Mouse (Mus musculus) urinary bladder, adult 18-20 months (tissue): ENCODE measurements around the gene Ppip5k1.

ENCODE experiments used
- DNase-seq, 2 experiments: peaks; one replicate each; pipeline ENCODE4 v3.0.0; 2022; ENCODE audit warnings: low spot score in 2 of 2, mixed read lengths in 2 of 2

Gene Ppip5k1

GRCm38 (mm10) chr2:121299471-121299870 lies 55.7 kb downstream of the Ppip5k1 start:
- no peak for DNase-seq

- DNase-seq = no peak
These were observed 57.1 kb downstream of the Ppip5k1 start for GRCm38 (mm10) chr2:121298131-121298530.

- DNase-seq = no peak
These were observed 57.5 kb downstream of the Ppip5k1 start for GRCm38 (mm10) chr2:121297701-121298100.

GRCm38 (mm10) chr2:121296754-121297231 lies 58.4 kb downstream of the Ppip5k1 start:
- DNase-seq = no peak

DNA sequence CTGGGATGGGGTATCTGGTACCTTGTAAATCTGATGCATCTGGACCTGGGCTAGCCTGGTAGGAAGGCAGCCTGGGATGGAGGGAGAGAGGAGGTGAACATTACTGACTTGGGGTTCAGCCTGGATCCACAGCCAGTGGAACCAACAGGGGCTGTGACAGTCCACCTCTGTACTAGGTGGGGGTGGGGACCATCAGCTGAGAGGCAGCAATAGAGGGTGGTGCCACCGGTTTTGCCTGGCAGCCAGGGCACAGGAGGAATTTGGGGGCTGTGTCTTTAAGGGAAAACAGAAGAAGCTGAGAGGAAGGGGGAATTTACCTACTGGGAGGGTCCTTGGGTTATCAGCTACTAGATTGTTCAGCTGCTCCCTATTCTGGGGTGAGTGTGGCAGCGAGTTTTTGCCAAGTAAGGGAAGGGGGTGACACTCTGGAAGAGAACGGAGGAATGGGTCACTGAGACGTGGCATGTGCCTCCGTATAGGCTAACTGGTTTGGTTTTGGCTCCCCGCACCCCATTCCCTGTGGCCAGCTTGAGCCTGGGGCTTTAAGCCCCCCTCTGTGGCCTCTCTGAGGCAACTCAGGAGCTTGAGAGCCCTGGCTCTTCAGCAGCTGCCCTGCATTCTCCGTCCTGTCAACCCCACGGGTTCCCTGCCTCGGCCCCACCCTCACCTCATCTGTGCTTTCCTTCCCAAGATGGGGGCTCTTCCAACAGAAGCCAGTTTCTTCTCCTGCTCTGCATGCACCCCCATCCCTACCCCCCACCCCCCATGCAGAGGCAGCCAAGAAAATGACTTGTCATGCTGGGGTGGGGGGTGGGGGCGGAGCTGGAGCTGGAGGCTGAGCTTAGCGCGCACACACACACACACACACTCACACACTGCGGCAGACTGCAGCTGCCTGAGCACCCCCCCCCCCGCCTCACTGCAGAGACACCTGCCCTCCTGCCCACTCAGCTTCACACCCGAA lies 59.3 kb downstream of the Ppip5k1 start:
- DNase-seq = peak in 1 of 2 experiments; percentile 17

- DNase-seq = peak in 1 of 2 experiments; percentile 16
These were observed 60.2 kb downstream of the Ppip5k1 start for GRCm38 (mm10) chr2:121294753-121295607.

DNA sequence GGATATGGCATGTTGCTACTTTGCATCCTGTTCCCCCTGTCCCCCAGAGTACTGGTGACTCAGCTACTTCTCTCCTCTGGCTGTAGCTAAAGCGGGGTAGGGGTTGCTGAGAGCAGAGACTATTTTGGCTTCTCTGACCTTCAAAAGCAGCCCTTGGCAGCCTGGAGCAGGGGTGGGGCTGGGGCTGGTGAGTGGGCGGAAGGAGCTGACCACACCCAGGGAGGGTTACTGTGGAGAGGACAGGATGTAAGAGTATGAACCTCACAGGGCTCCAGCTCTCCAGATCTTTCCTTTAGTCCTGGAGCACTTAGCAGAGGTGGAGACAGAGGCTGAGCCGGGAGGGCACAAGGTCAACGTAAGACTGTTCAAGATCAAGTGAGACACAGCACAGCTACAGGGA lies 61.0 kb downstream of the Ppip5k1 start:
- DNase-seq = peak; percentile 27 to 49

DNA sequence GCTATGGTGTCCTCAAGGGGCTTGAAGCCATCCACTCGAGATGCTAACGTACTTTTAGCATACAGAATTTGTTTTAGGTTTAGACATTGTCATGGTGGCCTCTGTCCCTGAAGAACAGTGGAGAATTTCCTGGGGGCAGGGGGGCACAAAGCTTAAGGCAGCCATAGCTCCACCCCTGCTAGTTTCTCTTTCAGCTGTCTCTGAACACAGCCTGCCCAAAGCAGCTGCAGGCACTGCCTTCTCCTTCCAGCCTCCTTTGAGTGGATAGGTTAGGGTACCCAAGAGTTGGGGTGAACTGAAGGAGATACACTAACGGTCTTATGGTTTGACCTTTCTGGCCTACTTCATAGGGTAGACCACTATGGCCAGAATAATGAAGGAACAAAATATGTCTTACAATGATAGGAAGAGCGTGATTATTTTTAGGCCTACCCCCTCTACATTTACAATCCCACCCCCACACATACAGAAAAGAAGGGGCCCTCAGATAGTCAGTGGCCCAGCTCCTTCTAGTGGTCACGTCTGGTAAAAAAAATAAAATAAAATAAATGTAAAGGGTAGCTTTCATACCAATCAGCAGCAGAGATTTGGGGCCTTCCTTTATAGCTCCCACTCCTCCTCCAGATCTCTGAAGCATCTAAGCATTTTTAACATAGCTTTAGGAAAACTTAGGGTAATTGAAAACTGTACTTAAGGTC lies 62.7 kb downstream of the Ppip5k1 start:
- no peak for DNase-seq

DNA sequence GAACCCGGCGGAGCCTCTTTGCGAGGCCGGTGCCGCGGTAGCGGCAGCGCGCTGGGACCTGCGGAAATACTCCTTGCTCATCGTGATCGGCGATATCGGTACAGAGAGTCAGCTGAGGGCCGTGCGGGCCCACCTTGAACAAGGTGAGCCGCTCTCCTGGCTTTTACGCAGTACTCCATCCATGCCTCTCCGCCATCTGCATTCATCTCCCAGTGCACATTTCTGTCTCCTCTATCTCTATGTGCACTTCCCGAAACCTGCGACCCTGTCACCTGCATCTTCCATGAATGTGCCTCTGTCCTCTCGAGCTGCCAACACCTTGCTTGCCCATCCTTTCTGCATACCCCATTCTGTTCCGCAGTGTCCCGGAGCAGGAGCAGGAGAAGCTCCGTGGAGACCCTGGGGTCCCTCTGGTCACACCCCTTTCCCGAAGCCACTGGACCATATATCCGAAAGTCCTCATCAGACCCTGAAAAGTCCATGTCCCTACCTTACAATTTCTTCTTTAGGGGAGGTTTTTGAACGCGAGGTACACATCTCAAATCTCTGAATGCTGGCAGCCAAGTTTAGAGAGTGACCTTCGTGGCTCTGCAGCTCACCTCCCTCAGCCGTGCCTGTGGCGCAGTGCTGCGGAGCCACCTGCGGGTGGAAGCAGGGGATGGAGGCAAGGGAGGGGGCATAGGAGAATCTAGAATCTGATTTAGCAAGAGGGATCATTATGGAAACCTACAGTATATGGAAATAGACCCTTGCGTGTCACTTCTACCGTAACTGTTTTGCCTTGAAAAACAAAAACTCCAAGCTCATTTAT lies 65.3 kb downstream of the Ppip5k1 start:
- no peak for DNase-seq

GRCm38 (mm10) chr2:121288901-121289729 lies 66.1 kb downstream of the Ppip5k1 start, which contains the start of gene Map1a:
Map1a (plus strand) TSS chr2:121289600.
- DNase-seq = peak; percentile 81 to 83

- no peak for DNase-seq
These were observed 67.3 kb downstream of the Ppip5k1 start for GRCm38 (mm10) chr2:121287850-121288249.

- DNase-seq = no peak
These were observed 83.2 kb downstream of the Ppip5k1 start for GRCm38 (mm10) chr2:121271928-121272516.

- peak; percentile 93 to 98 for DNase-seq
These were observed 83.8 kb downstream of the Ppip5k1 start, which contains the start of gene Trp53bp1 for GRCm38 (mm10) chr2:121271236-121271927. Trp53bp1 (minus strand) TSS chr2:121271407.

GRCm38 (mm10) chr2:121270521-121271235 lies 84.5 kb downstream of the Ppip5k1 start:
- DNase-seq = no peak

- DNase-seq = peak; percentile 10 to 37
These were observed 86.8 kb downstream of the Ppip5k1 start for GRCm38 (mm10) chr2:121268446-121268845.
